In genomic region chr19:57106031-57106430, GRCm38 (mm10) we compare ENCODE assay signal across 27 mouse cellular contexts.
DNase-seq lines count a peak whose midpoint lies in the region; ATAC-seq and TF ChIP-seq lines count a peak whose summit lies in the region.
"Had no signal": no experiment of that assay in that cellular context is flagged by ENCODE, and none has a peak within 500 bp of the region (broad histone marks: within the 10 kb centered on the region; RNA-seq: fewer than 3 reads in every experiment).

No protein-coding gene starts in this region.

- no peak for TF ChIP-seq POLR2A in cortical plate, adult 2 months (IDR thresholded peaks at IDR 0.05; ENCODE audit: extremely low read depth, insufficient read depth, low read length)

- H3K27ac ChIP-seq in heart, embryonic 12.5 days (ENCODE audit: poor library complexity, severe bottlenecking) = no peak overlapping the region
- peak overlapping the region; percentile 67 for H3K27ac ChIP-seq in brown adipose tissue, adult 24 weeks (replicated peaks; ENCODE audit: low read depth, low read length)
- 0 out of 2 replicates have a peak overlapping the region, but pooled peaks have one; percentile 3 for H3K27ac ChIP-seq in cortical plate, adult 2 months (ENCODE audit: insufficient read depth, low read length)
- H3K27ac ChIP-seq in limb, embryonic 12.5 days = peak overlapping the region; percentile 46; the same call in 1 of the 2 replicates
- H3K27ac ChIP-seq: heart, embryonic 13.5 days had no signal

- no peak overlapping the region for H3K9ac ChIP-seq in heart, embryonic 12.5 days
- H3K9ac ChIP-seq in limb, embryonic 12.5 days (replicated peaks) = no peak overlapping the region
- H3K9ac ChIP-seq: embryonic facial prominence, embryonic 12.5 days; heart, embryonic 13.5 days had no signal

- H3K4me3 ChIP-seq in heart, embryonic 12.5 days = no peak overlapping the region
- no peak overlapping the region for H3K4me3 ChIP-seq in brown adipose tissue, adult 24 weeks (ENCODE audit: insufficient read depth, low read depth, low read length)
- H3K4me3 ChIP-seq in cortical plate, adult 2 months (ENCODE audit: insufficient read depth, low read length) = no peak overlapping the region
- H3K4me3 ChIP-seq in limb, embryonic 12.5 days (replicated peaks) = no peak overlapping the region
- H3K4me3 ChIP-seq: embryonic facial prominence, embryonic 12.5 days; heart, embryonic 13.5 days; hindbrain, embryonic 10.5 days; megakaryocyte, embryonic 14.5 days had no signal

- 87% methylated on average over 3 of the region's 3 CpGs for WGBS in heart, embryonic 12.5 days
- WGBS in limb, embryonic 12.5 days = 97% methylated on average over 3 of the region's 3 CpGs

- H3K4me1 ChIP-seq in heart, embryonic 12.5 days (replicated peaks) = peaks cover 27% of the 10 kb centered on the region
- H3K4me1 ChIP-seq in brown adipose tissue, adult 24 weeks (ENCODE audit: control insufficient read depth, insufficient read depth, insufficient read length, low read length) = peaks cover 40% of the 10 kb centered on the region
- H3K4me1 ChIP-seq in cortical plate, adult 2 months (ENCODE audit: control insufficient read depth, insufficient read depth, low read length) = peaks cover 9% of the 10 kb centered on the region
- H3K4me1 ChIP-seq in limb, embryonic 12.5 days (replicated peaks) = peaks cover 34% of the 10 kb centered on the region

- no peak for ATAC-seq in heart, embryonic 12.5 days (ENCODE audit: insufficient number of reproducible peaks, low FRiP score)
- ATAC-seq in limb, embryonic 12.5 days (ENCODE audit: insufficient number of reproducible peaks, insufficient read depth, low FRiP score, low TSS enrichment, low read depth) = no peak
- ATAC-seq: forebrain, embryonic 16.5 days; hindbrain, embryonic 16.5 days; lung, postnatal 0 days had no signal

- H3K9me3 ChIP-seq in heart, embryonic 12.5 days (replicated peaks) = no peaks in the 10 kb centered on the region
- no peaks in the 10 kb centered on the region for H3K9me3 ChIP-seq in limb, embryonic 12.5 days
- H3K9me3 ChIP-seq: embryonic facial prominence, embryonic 12.5 days; heart, embryonic 13.5 days; hindbrain, embryonic 10.5 days; megakaryocyte, embryonic 14.5 days had no signal

- no peaks in the 10 kb centered on the region for H3K27me3 ChIP-seq in heart, embryonic 12.5 days (replicated peaks)
- H3K27me3 ChIP-seq in limb, embryonic 12.5 days = no peaks in the 10 kb centered on the region
- H3K27me3 ChIP-seq: embryonic facial prominence, embryonic 12.5 days; heart, embryonic 13.5 days had no signal

- no peak overlapping the region for H3K4me2 ChIP-seq in heart, embryonic 12.5 days
- no peak overlapping the region for H3K4me2 ChIP-seq in limb, embryonic 12.5 days
- H3K4me2 ChIP-seq: embryonic facial prominence, embryonic 12.5 days; heart, embryonic 13.5 days; liver, embryonic 11.5 days had no signal

- TF ChIP-seq CTCF in cortical plate, adult 2 months (IDR thresholded peaks at IDR 0.05; ENCODE audit: extremely low read depth, insufficient read depth, low read length) = no peak

- no peaks in the 10 kb centered on the region; the same call in 1 of the 2 replicates for H3K36me3 ChIP-seq in heart, embryonic 12.5 days
- H3K36me3 ChIP-seq in limb, embryonic 12.5 days = no peaks in the 10 kb centered on the region
- H3K36me3 ChIP-seq: embryonic facial prominence, embryonic 12.5 days; hindbrain, embryonic 10.5 days had no signal

- peak; percentile 90 for DNase-seq in heart, adult 11 months
- no peak for DNase-seq in spleen, postnatal 14 days (ENCODE audit: low spot score in 2 of 2)
- no peak for DNase-seq in thymus, adult 18-20 months
- no peak for DNase-seq in urinary bladder, adult 2 months (ENCODE audit: low spot score)
- DNase-seq: adrenal gland, postnatal 25 days; B cell, adult 2 months; cerebellum, adult 8-10 months; cerebellum, postnatal 25 days; heart, postnatal 14 days; kidney, adult 18-20 months; layer of hippocampus, postnatal 36 days; left cerebral cortex, postnatal 4 days; lung, postnatal 4 days; midbrain, embryonic 14.5 days; thymus, postnatal 36 days had no signal
